ENCODE assay signal across 8 mouse cellular contexts in genomic region chr1:134709411-134710306, GRCm38 (mm10).
DNase-seq lines count a peak whose midpoint lies in the region; ATAC-seq and TF ChIP-seq lines count a peak whose summit lies in the region.

No protein-coding gene starts in this region.

- H3K36me3 ChIP-seq in limb, embryonic 12.5 days = no peaks in the 10 kb centered on the region
- H3K36me3 ChIP-seq in stomach, postnatal 0 days (ENCODE audit: control insufficient read depth, insufficient read depth, low read length) = no peaks in the 10 kb centered on the region

- DNase-seq in cerebellum, adult 11 months = peak; percentile 75
- DNase-seq in right cerebral cortex, postnatal 4 days = peak; percentile 18
- DNase-seq in right cerebral cortex, postnatal 25 days = no peak
- DNase-seq in stomach, postnatal 0 days (ENCODE audit: low spot score) = no peak
- DNase-seq in frontal cortex, postnatal 36 days (ENCODE audit: low spot score in 2 of 2) = no peak

- H3K4me2 ChIP-seq in limb, embryonic 12.5 days = peak overlapping the region; percentile 98
- H3K4me2 ChIP-seq in stomach, postnatal 0 days (replicated peaks; ENCODE audit: low read depth) = peak overlapping the region; percentile 83

- H3K9me3 ChIP-seq in limb, embryonic 12.5 days = no peaks in the 10 kb centered on the region
- H3K9me3 ChIP-seq in stomach, postnatal 0 days (ENCODE audit: control insufficient read depth, low read length) = no peaks in the 10 kb centered on the region

- peaks cover 88% of the 10 kb centered on the region for H3K27me3 ChIP-seq in limb, embryonic 12.5 days
- H3K27me3 ChIP-seq in stomach, postnatal 0 days (ENCODE audit: control insufficient read depth, insufficient read depth, low read length) = no peaks in the 10 kb centered on the region

- H3K4me3 ChIP-seq in limb, embryonic 12.5 days (replicated peaks) = peak overlapping the region; percentile 54
- peak overlapping the region; percentile 43 for H3K4me3 ChIP-seq in stomach, postnatal 0 days (ENCODE audit: low read depth, low read length)

- H3K4me1 ChIP-seq in limb, embryonic 12.5 days (replicated peaks) = peaks cover 17% of the 10 kb centered on the region
- H3K4me1 ChIP-seq in stomach, postnatal 0 days (replicated peaks; ENCODE audit: control insufficient read depth, insufficient read depth) = 0 out of 2 replicates have a peak, but pooled peaks cover 2% of the 10 kb centered on the region

- no peak for TF ChIP-seq EP300 in stomach, postnatal 0 days (optimal IDR thresholded peaks at IDR 0.05)

- no peak overlapping the region for H3K27ac ChIP-seq in limb, embryonic 12.5 days
- H3K27ac ChIP-seq in stomach, postnatal 0 days (replicated peaks) = no peak overlapping the region

- H3K9ac ChIP-seq in limb, embryonic 12.5 days (replicated peaks) = peak overlapping the region; percentile 57
- H3K9ac ChIP-seq in stomach, postnatal 0 days (ENCODE audit: low read length) = peak overlapping the region; percentile 18; the same call in 1 of the 2 replicates

- WGBS in limb, embryonic 12.5 days = 14% methylated on average over 26 of the region's 26 CpGs
- WGBS in stomach, postnatal 0 days = 37% methylated on average over 26 of the region's 26 CpGs

- ATAC-seq in cerebellum, adult (ENCODE audit: insufficient number of reproducible peaks, low FRiP score, low TSS enrichment) = no peak
- ATAC-seq in limb, embryonic 12.5 days (ENCODE audit: insufficient number of reproducible peaks, insufficient read depth, low FRiP score, low TSS enrichment, low read depth) = no peak
- no peak for ATAC-seq in stomach, postnatal 0 days (ENCODE audit: low FRiP score, low TSS enrichment)
- ATAC-seq in megakaryocyte progenitor cell, adult 5-6 weeks (replicated peaks; ENCODE audit: poor library complexity) = no peak

- 0 out of 2 replicates have a peak, but pooled peaks have one; percentile 4 for TF ChIP-seq CTCF in stomach, postnatal 0 days (IDR thresholded peaks at IDR 0.05; ENCODE audit: low read depth)

Comparison
In these comparisons a context has a peak if more than half of its experiments do, and no peak if none do; other contexts are left out.
1. DNase-seq: peak in cerebellum, adult 11 months (single experiment) and right cerebral cortex, postnatal 4 days (single experiment); none in right cerebral cortex, postnatal 25 days (single experiment), stomach, postnatal 0 days (single experiment) and frontal cortex, postnatal 36 days (0 of 2).